Mouse (Mus musculus) testis, adult 2 months (tissue): ENCODE data around the gene Txk.

Experiments
- CTCF ChIP-seq: fragments of 200-500 bp; IDR thresholded peaks from 2 replicates; pipeline ENCODE4 v1.5.1; 2012; ENCODE audit warnings: low read depth, mild to moderate bottlenecking, inconsistent platforms, low read length, moderate library complexity; ENCODE audit not compliant: control insufficient read depth, insufficient read depth, insufficient replicate concordance
- POLR2A ChIP-seq: fragments of 200-500 bp; IDR thresholded peaks from 2 replicates; pipeline ENCODE4 v1.6.1; 2012; ENCODE audit warnings: low read depth, mild to moderate bottlenecking, inconsistent platforms, low read length, moderate library complexity; ENCODE audit not compliant: control insufficient read depth

- TF ChIP-seq POLR2A (no peak), CTCF (no peak)
Observed at GRCm38 (mm10) chr5:72791386-72791785, 38.8 kb upstream of the Txk start.
